Mouse (Mus musculus) forebrain, postnatal 0 days (tissue): ENCODE measurements around the gene Tex29. TPM values are rescaled to one million over a fixed set of nuclear protein-coding genes. Genes with fewer than 3 reads are reported as not detected.
A peak's percentile ranks its signal among the peaks of the same experiment; 100 is the strongest.

Source experiments
- ATAC-seq: fragments of 200-750 bp; cut with Nextera tagmentation; 2 replicates; pipeline ENCODE4 v1.8.0; 2017; ENCODE audit warnings: mild to moderate bottlenecking, moderate library complexity
- DNase-seq: peaks from one replicate; pipeline ENCODE4 v3.0.0-alpha.2; 2015
- H3K27ac ChIP-seq: fragments of 300-500 bp; sonication (generic); 2 replicates; pipeline ENCODE4 v1.5.1; 2014; ENCODE audit warnings: low read depth, mild to moderate bottlenecking, antibody characterized with exemption, low read length, moderate library complexity, mixed read lengths
- H3K27me3 ChIP-seq: fragments of 300-500 bp; sonication (generic); 2 replicates; pipeline ENCODE4 v1.6.1; 2014; ENCODE audit warnings: mild to moderate bottlenecking, low read length, mixed read lengths; ENCODE audit not compliant: insufficient read depth
- H3K36me3 ChIP-seq: fragments of 300-500 bp; sonication (generic); 2 replicates; pipeline ENCODE4 v1.6.1; 2014; ENCODE audit warnings: mild to moderate bottlenecking, moderate library complexity; ENCODE audit not compliant: insufficient read depth
- H3K4me1 ChIP-seq: fragments of 300-500 bp; sonication (generic); 2 replicates; pipeline ENCODE4 v1.6.1; 2014; ENCODE audit warnings: antibody characterized with exemption; ENCODE audit not compliant: insufficient read depth
- H3K4me2 ChIP-seq: fragments of 300-500 bp; sonication (generic); 2 replicates; pipeline ENCODE4 v1.6.1; 2014; ENCODE audit warnings: low read depth, mild to moderate bottlenecking, moderate library complexity
- H3K4me3 ChIP-seq: fragments of 300-500 bp; sonication (generic); 2 replicates; pipeline ENCODE4 v1.5.1; 2014; ENCODE audit warnings: low read depth, low read length, mixed read lengths
- H3K9ac ChIP-seq: fragments of 300-500 bp; sonication (generic); 2 replicates; pipeline ENCODE4 v1.6.1; 2014; ENCODE audit warnings: mild to moderate bottlenecking
- H3K9me3 ChIP-seq: fragments of 300-500 bp; sonication (generic); 2 replicates; pipeline ENCODE4 v1.6.1; 2016; ENCODE audit warnings: low read length
- CTCF ChIP-seq: sonication (generic); IDR thresholded peaks from 2 replicates; pipeline ENCODE4 v1.5.1; 2016; ENCODE audit warnings: antibody characterized with exemption, control low read depth, low read depth
- WGBS: fragments of 180-500 bp; shearing (Covaris S2); extraction: QIAGEN DNeasy Blood & Tissue Kit; methylation state at CpG from one replicate; pipeline ENCODE4 v1.1.7; 2014; 5-methylcytosine and 5-hydroxymethylcytosine counted together
- polyA plus RNA-seq: library from polyadenylated mRNA; unstranded; fragments of >200 nt; fragmentation: Nextera tagmentation; extraction: Ambion mirVana; gene quantifications from 2 replicates; pipeline ENCODE4 v1.2.1, GENCODE M21; 2015
- total RNA-seq: library from RNA; depleted of rRNA; stranded (reverse); fragments of >200 nt; gene quantifications from 2 replicates; pipeline ENCODE4 v1.2.3, GENCODE M21; 2014

Gene Tex29
- total and polyA plus RNA-seq, 2 experiments from 2014 or later = 1.4 TPM; not detected in 1

- Histone ChIP-seq H3K4me3 (no peak overlapping the region), H3K27me3 (no peaks in the 10 kb centered on the region), H3K27ac (no peak overlapping the region), H3K36me3 (peaks cover 48% of the 10 kb centered on the region), H3K9me3 (no peaks in the 10 kb centered on the region), H3K4me2 (no peak overlapping the region), H3K9ac (no peak overlapping the region), H3K4me1 (no peaks in the 10 kb centered on the region)
- 33% methylated on average over 8 of the region's 8 CpGs for WGBS
- ATAC-seq (no peak), DNase-seq (no peak)
- TF ChIP-seq CTCF = no peak
Observed at GRCm38 (mm10) chr8:11801571-11801970, 38.7 kb upstream of the Tex29 start.

- peaks cover 74% of the 10 kb centered on the region for H3K36me3 ChIP-seq
- H3K27me3 ChIP-seq = no peaks in the 10 kb centered on the region
- no peak overlapping the region for H3K4me2 ChIP-seq
- WGBS = 93% methylated on average over 4 of the region's 4 CpGs
- no peak overlapping the region for H3K27ac ChIP-seq
- no peaks in the 10 kb centered on the region for H3K9me3 ChIP-seq
- no peak overlapping the region for H3K9ac ChIP-seq
- H3K4me3 ChIP-seq = no peak overlapping the region
- ATAC-seq (no peak), DNase-seq (no peak)
- no peaks in the 10 kb centered on the region for H3K4me1 ChIP-seq
- TF ChIP-seq CTCF = no peak
Observed at GRCm38 (mm10) chr8:11804914-11805313, 35.4 kb upstream of the Tex29 start.

GRCm38 (mm10) chr8:11806252-11806651 is 34.0 kb upstream of the Tex29 start:
- H3K9me3 ChIP-seq = no peaks in the 10 kb centered on the region
- H3K9ac ChIP-seq = no peak overlapping the region
- H3K27ac ChIP-seq = no peak overlapping the region
- 69% methylated on average over 6 of the region's 6 CpGs for WGBS
- no peak overlapping the region for H3K4me2 ChIP-seq
- peak; percentile 52 for DNase-seq
- no peaks in the 10 kb centered on the region for H3K27me3 ChIP-seq
- ATAC-seq = 0 out of 2 replicates have a peak, but pooled peaks have one; percentile 7
- no peaks in the 10 kb centered on the region for H3K4me1 ChIP-seq
- peaks cover 82% of the 10 kb centered on the region for H3K36me3 ChIP-seq
- no peak overlapping the region for H3K4me3 ChIP-seq
- TF ChIP-seq CTCF = no peak

GRCm38 (mm10) chr8:11807361-11807760 is 32.9 kb upstream of the Tex29 start:
- peaks cover 91% of the 10 kb centered on the region for H3K36me3 ChIP-seq
- no peak for ATAC-seq
- 88% methylated on average over 3 of the region's 3 CpGs for WGBS

GRCm38 (mm10) chr8:11808047-11808446 is 32.2 kb upstream of the Tex29 start:
- Histone ChIP-seq H3K4me2 (no peak overlapping the region), H3K9ac (no peak overlapping the region), H3K9me3 (no peaks in the 10 kb centered on the region), H3K4me3 (no peak overlapping the region), H3K27ac (no peak overlapping the region), H3K36me3 (peaks cover 92% of the 10 kb centered on the region), H3K4me1 (no peaks in the 10 kb centered on the region), H3K27me3 (no peaks in the 10 kb centered on the region)
- WGBS = 88% methylated on average over 5 of the region's 5 CpGs
- ATAC-seq (no peak), DNase-seq (no peak)
- TF ChIP-seq CTCF = no peak

More at GRCm38 (mm10) chr8:11807361-11807760, 32.9 kb upstream of the Tex29 start:
- H3K9me3 ChIP-seq = no peaks in the 10 kb centered on the region
- H3K4me1 ChIP-seq = no peaks in the 10 kb centered on the region
- no peak overlapping the region for H3K9ac ChIP-seq
- H3K27ac ChIP-seq = no peak overlapping the region
- no peaks in the 10 kb centered on the region for H3K27me3 ChIP-seq
- no peak overlapping the region for H3K4me2 ChIP-seq
- no peak overlapping the region for H3K4me3 ChIP-seq
- DNase-seq = no peak
- TF ChIP-seq CTCF = no peak

- H3K4me3 ChIP-seq = no peak overlapping the region
- H3K4me2 ChIP-seq = no peak overlapping the region
- no peaks in the 10 kb centered on the region for H3K27me3 ChIP-seq
- DNase-seq (no peak), ATAC-seq (no peak)
- H3K4me1 ChIP-seq = no peaks in the 10 kb centered on the region
- H3K27ac ChIP-seq = no peak overlapping the region
- no peak overlapping the region for H3K9ac ChIP-seq
- no peak for TF ChIP-seq CTCF
- 83% methylated on average over 5 of the region's 5 CpGs for WGBS
- no peaks in the 10 kb centered on the region for H3K9me3 ChIP-seq
- H3K36me3 ChIP-seq = peaks cover 96% of the 10 kb centered on the region
Observed at GRCm38 (mm10) chr8:11810426-11810825, 29.8 kb upstream of the Tex29 start.

GRCm38 (mm10) chr8:11813801-11814200 is 26.5 kb upstream of the Tex29 start:
- Histone ChIP-seq H3K36me3 (peaks cover 97% of the 10 kb centered on the region), H3K9me3 (no peaks in the 10 kb centered on the region), H3K4me2 (no peak overlapping the region), H3K4me1 (no peaks in the 10 kb centered on the region), H3K27me3 (no peaks in the 10 kb centered on the region), H3K27ac (no peak overlapping the region), H3K4me3 (no peak overlapping the region), H3K9ac (no peak overlapping the region)
- ATAC-seq = no peak
- WGBS = 87% methylated on average over 7 of the region's 7 CpGs
- no peak for TF ChIP-seq CTCF
- no peak for DNase-seq
